Mouse (Mus musculus) kidney, embryonic 15.5 days (tissue): Measurements from ENCODE around the gene 6330409D20Rik. TPM values are rescaled to one million over a fixed set of nuclear protein-coding genes. Genes with fewer than 3 reads are reported as not detected.
A peak's percentile ranks its signal among the peaks of the same experiment; 100 is the strongest.

ENCODE experiments used
- ATAC-seq: fragments of 200-750 bp; cut with Nextera tagmentation; replicated peaks from 2 replicates; pipeline ENCODE4 v1.8.0; 2017; ENCODE audit warnings: moderate TSS enrichment; ENCODE audit not compliant: low FRiP score
- H3K27ac ChIP-seq: fragments of 300-500 bp; sonication (generic); 2 replicates; pipeline ENCODE4 v1.5.1; 2015; ENCODE audit warnings: mild to moderate bottlenecking, inconsistent platforms
- H3K27me3 ChIP-seq: fragments of 300-500 bp; sonication (generic); 2 replicates; pipeline ENCODE4 v1.6.1; 2015; ENCODE audit warnings: inconsistent platforms
- H3K36me3 ChIP-seq: fragments of 300-500 bp; sonication (generic); 2 replicates; pipeline ENCODE4 v1.6.1; 2015; ENCODE audit warnings: inconsistent platforms
- H3K4me1 ChIP-seq: fragments of 300-500 bp; sonication (generic); 2 replicates; pipeline ENCODE4 v1.6.1; 2015; ENCODE audit warnings: inconsistent platforms
- H3K4me2 ChIP-seq: fragments of 300-500 bp; sonication (generic); 2 replicates; pipeline ENCODE4 v1.6.1; 2015; ENCODE audit warnings: moderate library complexity, mild to moderate bottlenecking, inconsistent platforms
- H3K4me3 ChIP-seq: fragments of 300-500 bp; sonication (generic); replicated peaks from 2 replicates; pipeline ENCODE4 v1.5.1; 2015; ENCODE audit warnings: mild to moderate bottlenecking, inconsistent platforms
- H3K9ac ChIP-seq: fragments of 300-500 bp; sonication (generic); 2 replicates; pipeline ENCODE4 v1.6.1; 2015; ENCODE audit warnings: mild to moderate bottlenecking, inconsistent platforms
- H3K9me3 ChIP-seq: fragments of 300-500 bp; sonication (generic); replicated peaks from 2 replicates; pipeline ENCODE4 v1.6.1; 2016; ENCODE audit warnings: inconsistent platforms
- WGBS: fragments of 180-500 bp; shearing (Covaris S2); methylation state at CpG from one replicate; pipeline ENCODE4 v1.1.7; 2015; ENCODE audit warnings: mixed read lengths; 5-methylcytosine and 5-hydroxymethylcytosine counted together
- polyA plus RNA-seq: library from polyadenylated mRNA; unstranded; fragments of >200 nt; fragmentation: Nextera tagmentation; extraction: Ambion mirVana; gene quantifications from 2 replicates; pipeline ENCODE4 v1.2.1, GENCODE M21; 2015

6330409D20Rik gene
- polyA plus RNA-seq, 1 experiment from 2014 or later: not detected

DNA sequence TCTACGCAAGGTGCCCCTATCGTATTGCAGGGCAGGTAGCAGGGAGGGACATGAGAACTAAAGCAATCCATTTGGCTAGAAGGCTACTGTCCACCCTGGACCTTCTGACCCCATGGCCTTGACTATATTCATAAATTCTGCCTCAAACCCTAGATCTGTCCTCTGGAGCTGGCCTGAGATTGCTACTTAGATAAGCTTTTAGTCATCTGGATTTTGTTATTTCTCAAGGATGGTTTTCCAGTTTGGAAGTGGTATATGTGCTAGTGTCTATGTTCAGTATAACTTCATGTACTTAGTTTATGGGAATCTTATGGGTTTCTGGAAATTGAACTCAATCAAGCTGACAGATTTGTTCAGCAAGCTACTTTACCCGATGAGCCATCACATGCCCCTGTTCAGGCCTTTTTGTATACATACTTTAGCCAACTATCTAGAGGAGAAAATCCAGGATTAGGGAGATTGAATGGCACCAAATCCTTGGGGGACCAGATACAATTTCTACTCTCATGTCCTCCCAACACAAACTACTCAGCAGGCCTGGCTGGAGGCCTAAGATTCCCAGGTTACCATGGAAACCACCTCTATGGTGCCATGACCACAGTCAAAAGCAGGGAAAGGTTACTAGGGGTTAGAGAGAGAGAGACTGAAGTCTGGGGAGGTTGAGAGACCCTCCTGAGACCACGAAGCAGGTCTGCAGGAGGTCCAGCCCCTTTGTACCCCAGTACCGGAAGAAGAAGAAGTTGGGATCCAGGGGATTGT lies 28.7 kb upstream of the 6330409D20Rik start:
- 78% methylated on average over 5 of the region's 5 CpGs for WGBS

DNA sequence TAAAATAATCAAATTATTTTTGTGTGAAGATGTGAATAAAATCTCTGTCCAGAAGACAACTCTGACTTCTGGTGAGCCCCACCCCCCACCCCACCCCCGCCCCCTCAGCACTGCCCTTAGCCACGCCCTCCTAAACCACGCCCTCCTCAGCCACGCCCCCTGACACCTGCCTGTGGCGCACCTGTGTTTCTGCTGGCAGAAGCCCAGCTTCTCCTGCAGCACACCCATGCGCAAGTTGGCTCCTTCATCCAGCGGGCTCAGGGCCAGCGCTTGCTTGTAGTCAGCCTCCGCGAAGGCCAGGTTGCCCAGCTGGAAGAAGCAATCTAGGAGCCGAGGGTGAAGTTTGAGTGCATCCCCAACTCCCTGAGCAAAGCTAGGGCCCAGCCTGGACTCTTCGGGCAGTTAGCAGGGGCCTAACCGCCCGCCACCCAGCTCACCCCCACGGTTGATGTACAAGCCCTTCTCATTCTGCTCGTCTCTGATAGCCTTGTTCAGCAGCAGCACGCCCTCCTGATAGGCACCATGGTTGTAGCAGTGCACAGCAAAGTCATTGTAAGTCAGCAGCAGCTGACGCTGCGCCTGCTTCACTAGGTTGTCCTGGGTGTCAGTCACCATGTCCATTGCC lies 28.0 kb upstream of the 6330409D20Rik start:
- 57% methylated on average over 19 of the region's 19 CpGs for WGBS
- H3K4me2 ChIP-seq: no peak overlapping the region
- no peak overlapping the region for H3K9ac ChIP-seq
- no peaks in the 10 kb centered on the region for H3K27me3 ChIP-seq
- H3K27ac ChIP-seq: no peak overlapping the region
- no peaks in the 10 kb centered on the region for H3K36me3 ChIP-seq
- ATAC-seq: no peak
- H3K9me3 ChIP-seq: no peaks in the 10 kb centered on the region
- H3K4me1 ChIP-seq: peaks cover 12% of the 10 kb centered on the region; the same call in 1 of the 2 replicates
- H3K4me3 ChIP-seq: no peak overlapping the region

More for the DNA sequence above, 28.7 kb upstream of the 6330409D20Rik start:
- Histone ChIP-seq H3K4me3 (no peak overlapping the region), H3K9ac (no peak overlapping the region), H3K27ac (no peak overlapping the region), H3K9me3 (no peaks in the 10 kb centered on the region), H3K4me2 (no peak overlapping the region), H3K4me1 (peaks cover 12% of the 10 kb centered on the region; the same call in 1 of the 2 replicates), H3K27me3 (no peaks in the 10 kb centered on the region), H3K36me3 (no peaks in the 10 kb centered on the region)
- ATAC-seq: no peak

DNA sequence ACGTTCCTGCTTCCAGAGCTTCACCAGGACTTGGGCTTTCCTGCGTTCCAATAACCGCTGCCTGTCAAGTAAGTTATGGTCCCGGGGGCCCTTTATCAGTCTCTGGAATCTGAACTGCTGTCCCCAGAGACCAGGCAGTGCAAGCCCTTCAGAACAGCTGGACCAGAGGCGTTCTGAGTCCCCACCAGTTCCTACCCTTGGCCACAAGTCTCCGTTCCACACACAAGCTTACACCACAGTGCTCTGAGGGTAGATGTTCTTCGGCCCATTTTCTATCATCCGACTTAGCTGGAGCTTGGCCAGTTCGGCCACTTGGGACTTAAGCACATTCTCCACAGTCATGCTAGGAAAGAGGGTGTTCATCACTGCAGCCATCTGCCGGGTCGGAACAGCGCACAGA lies 26.4 kb upstream of the 6330409D20Rik start:
- Histone ChIP-seq H3K9ac (no peak overlapping the region), H3K9me3 (no peaks in the 10 kb centered on the region), H3K27ac (no peak overlapping the region), H3K27me3 (no peaks in the 10 kb centered on the region), H3K36me3 (peaks cover 13% of the 10 kb centered on the region), H3K4me1 (peaks cover 12% of the 10 kb centered on the region; the same call in 1 of the 2 replicates), H3K4me3 (no peak overlapping the region), H3K4me2 (no peak overlapping the region)
- WGBS: 68% methylated on average over 12 of the region's 12 CpGs
- ATAC-seq: no peak

DNA sequence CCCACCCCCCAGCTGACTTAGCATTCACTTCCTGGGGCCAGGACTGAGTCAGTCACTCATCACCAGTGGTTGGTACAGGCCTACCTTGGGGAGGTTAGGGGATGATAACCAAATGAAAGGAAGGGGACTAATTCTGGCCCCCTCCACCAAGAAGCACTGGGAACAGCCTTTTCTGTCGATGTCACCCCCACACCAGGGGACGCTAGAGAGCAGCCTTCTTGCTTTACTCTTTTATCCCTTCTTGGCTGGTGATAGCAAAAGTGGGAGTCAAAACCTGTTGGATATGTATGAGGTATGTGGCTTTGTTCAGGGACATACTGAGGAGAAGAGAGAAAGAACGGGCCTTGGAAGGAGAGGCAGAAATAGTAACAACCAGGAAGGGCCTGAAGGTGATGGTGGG lies 22.5 kb upstream of the 6330409D20Rik start:
- Histone ChIP-seq H3K9ac (no peak overlapping the region), H3K4me2 (no peak overlapping the region), H3K4me3 (no peak overlapping the region), H3K27me3 (no peaks in the 10 kb centered on the region), H3K36me3 (peaks cover 38% of the 10 kb centered on the region), H3K9me3 (no peaks in the 10 kb centered on the region), H3K27ac (no peak overlapping the region), H3K4me1 (peaks cover 10% of the 10 kb centered on the region)
- ATAC-seq: no peak
- 85% methylated on average over 3 of the region's 3 CpGs for WGBS

DNA sequence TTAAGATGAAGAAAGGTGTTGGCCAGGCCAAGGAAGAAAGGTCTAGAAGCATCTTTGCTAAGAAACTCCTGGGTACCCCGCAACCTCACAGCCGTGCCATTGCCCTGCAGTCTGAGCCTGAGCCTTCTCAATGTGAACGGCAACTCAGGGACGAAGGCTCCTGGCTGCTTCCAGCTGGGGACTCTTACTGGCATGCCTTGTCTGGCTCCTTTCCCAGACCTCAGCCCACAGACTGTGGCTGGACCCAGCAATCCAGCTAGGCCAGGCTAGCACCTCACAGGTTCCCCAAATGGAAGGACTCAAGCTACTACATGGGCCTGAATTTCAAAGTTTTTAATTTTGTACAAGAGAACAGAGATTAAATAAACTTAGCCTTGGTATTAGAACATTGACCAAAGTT lies 21.0 kb upstream of the 6330409D20Rik start:
- Histone ChIP-seq H3K27me3 (no peaks in the 10 kb centered on the region), H3K36me3 (peaks cover 38% of the 10 kb centered on the region), H3K27ac (no peak overlapping the region), H3K4me2 (no peak overlapping the region), H3K4me1 (peaks cover 15% of the 10 kb centered on the region), H3K4me3 (no peak overlapping the region), H3K9me3 (no peaks in the 10 kb centered on the region), H3K9ac (no peak overlapping the region)
- no peak for ATAC-seq
- 90% methylated on average over 4 of the region's 4 CpGs for WGBS

DNA sequence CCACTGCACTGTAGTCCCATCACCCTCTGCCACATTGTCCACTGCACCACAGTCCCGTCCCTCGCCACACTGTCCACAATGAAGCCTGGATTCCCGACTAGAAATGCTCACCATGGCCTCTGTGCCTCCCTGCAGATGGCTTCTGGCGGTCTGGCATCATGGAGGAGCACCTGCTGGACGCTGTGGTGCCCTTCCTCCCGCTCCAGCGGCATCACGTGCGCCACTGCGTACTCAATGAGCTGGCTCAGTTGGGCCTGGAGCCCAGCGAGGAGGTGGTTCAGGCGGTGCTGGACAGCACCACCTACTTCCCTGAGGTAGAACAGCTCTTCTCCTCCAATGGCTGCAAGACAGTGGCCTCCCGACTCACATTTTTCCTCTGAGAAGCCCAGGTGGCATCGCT lies 20.5 kb upstream of the 6330409D20Rik start:
- ATAC-seq: no peak
- no peak overlapping the region for H3K9ac ChIP-seq
- no peak overlapping the region for H3K4me2 ChIP-seq
- no peak overlapping the region for H3K4me3 ChIP-seq
- H3K4me1 ChIP-seq: peaks cover 18% of the 10 kb centered on the region
- WGBS: 91% methylated on average over 14 of the region's 14 CpGs
- H3K27ac ChIP-seq: no peak overlapping the region
- no peaks in the 10 kb centered on the region for H3K27me3 ChIP-seq
- H3K36me3 ChIP-seq: peaks cover 38% of the 10 kb centered on the region
- no peaks in the 10 kb centered on the region for H3K9me3 ChIP-seq

DNA sequence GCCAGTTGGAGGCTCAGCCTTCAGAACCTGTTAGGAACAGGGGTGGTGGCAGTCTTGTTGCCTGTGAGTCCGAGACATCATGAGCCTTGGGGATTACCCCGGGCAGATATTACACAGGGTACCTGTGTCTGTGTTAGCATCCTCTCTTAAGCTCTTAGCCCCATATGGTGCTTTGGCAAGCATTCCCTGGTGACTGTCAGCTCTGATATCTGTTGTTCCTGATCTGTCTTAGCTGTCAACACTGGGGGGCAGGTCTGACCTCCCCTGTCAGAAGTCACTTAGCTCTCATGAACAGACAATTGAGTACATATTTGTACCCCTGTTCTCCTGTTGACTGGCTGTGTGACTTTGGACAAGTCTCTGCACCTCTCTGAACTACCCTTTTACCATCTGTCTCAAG lies 18.2 kb upstream of the 6330409D20Rik start:
- Histone ChIP-seq H3K27ac (no peak overlapping the region), H3K4me1 (peaks cover 18% of the 10 kb centered on the region), H3K36me3 (peaks cover 48% of the 10 kb centered on the region), H3K4me2 (no peak overlapping the region), H3K27me3 (no peaks in the 10 kb centered on the region), H3K4me3 (no peak overlapping the region), H3K9ac (no peak overlapping the region), H3K9me3 (no peaks in the 10 kb centered on the region)
- 95% methylated on average over 2 of the region's 2 CpGs for WGBS
- ATAC-seq: no peak

DNA sequence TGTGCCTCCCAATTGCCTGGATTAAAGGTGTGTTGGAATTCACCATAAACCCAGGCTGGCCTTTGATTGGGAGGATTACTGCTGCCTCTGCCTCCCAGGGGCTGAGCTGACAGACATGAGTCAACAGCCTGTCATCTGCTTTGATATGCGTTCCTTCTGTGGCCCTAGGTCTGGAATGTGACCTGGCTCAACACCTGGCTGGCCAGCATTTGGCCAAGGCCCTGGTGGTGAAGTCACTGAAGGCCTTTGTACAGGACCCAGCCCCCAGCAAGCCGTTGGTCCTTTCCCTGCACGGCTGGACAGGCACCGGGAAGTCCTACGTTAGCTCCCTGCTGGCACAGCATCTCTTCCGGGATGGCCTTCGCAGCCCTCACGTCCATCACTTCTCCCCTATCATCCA lies 17.7 kb upstream of the 6330409D20Rik start:
- Histone ChIP-seq H3K4me3 (no peak overlapping the region), H3K36me3 (peaks cover 50% of the 10 kb centered on the region), H3K27ac (no peak overlapping the region), H3K4me2 (no peak overlapping the region), H3K9ac (no peak overlapping the region), H3K9me3 (no peaks in the 10 kb centered on the region), H3K4me1 (peaks cover 18% of the 10 kb centered on the region), H3K27me3 (no peaks in the 10 kb centered on the region)
- WGBS: 69% methylated on average over 8 of the region's 8 CpGs
- no peak for ATAC-seq

DNA sequence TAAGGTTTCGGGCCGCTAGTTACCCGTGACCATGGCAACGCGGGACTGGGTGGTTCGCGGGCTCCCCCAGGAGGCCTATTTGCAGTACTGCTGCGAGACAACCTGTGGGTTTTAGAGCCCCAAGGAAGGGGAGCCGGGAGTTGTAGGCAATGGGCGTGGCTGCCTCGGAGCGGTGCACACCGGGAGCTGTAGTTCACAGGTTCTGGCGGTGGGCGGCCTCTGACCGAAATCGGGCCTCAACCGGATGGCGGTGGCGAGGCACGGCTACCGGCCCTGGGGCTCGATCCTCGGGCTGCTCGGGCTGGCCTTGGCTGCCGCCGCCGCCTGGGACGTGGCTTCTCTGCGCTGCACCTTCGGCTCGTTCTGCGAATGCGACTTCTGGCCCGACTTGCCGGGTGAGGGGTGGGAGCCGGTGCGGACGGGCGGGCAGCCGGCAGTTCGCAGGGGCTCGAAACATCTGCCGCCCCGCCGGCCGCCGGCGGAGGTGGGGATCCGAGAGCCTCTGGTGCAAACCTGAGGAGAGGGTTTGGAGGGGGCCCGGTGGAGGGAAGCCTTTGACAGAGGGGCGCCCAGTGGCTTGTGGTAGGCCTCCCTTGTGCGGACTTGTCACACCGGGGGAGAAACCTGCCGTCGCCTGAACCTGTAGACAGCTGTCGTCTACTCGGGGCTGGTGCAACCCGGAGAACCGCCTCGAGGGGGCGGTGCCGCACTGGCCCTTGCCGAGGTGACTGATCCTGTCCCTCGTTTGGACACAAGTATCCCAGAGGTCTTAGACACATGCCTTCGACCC lies 16.4 kb upstream of the 6330409D20Rik start, which contains the start of gene Tor2a:
Gene Tor2a, plus strand, starts transcription at position 179 of the 790 bp plus-strand sequence.
- Histone ChIP-seq H3K27me3 (no peaks in the 10 kb centered on the region), H3K9ac (peak within 1 kb of the TSS; percentile 71), H3K27ac (peak within 1 kb of the TSS; percentile 83), H3K36me3 (peaks cover 51% of the 10 kb centered on the region), H3K4me3 (peak within 1 kb of the TSS; percentile 58), H3K9me3 (no peaks in the 10 kb centered on the region), H3K4me2 (peak within 1 kb of the TSS; percentile 63), H3K4me1 (peaks cover 20% of the 10 kb centered on the region)
- peak; percentile 94 for ATAC-seq
- WGBS: under 1% methylated on average over 66 of the region's 66 CpGs

DNA sequence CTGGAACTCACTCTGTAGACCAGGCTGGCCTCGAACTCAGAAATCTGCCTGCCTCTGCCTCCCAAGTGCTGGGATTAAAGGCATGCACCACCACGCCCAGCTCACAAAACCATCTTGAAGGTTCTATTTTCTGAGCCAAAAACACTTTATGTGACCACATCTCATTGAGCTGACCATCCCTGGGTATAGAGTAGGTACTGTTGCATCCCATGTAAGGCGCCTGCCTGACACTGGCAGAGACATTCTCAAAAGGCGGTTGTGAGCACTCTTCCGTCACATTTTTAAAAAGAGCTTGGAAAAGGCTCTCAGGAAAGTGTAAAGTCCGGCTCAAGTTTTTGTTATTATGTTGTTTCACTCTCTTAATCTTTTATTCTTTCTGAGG lies 15.8 kb upstream of the 6330409D20Rik start:
- peak overlapping the region; percentile 63 for H3K4me2 ChIP-seq
- no peak overlapping the region for H3K27ac ChIP-seq
- H3K9me3 ChIP-seq: no peaks in the 10 kb centered on the region
- H3K27me3 ChIP-seq: no peaks in the 10 kb centered on the region
- WGBS: 35% methylated on average over 6 of the region's 6 CpGs
- peak; percentile 20 for ATAC-seq
- peaks cover 25% of the 10 kb centered on the region for H3K4me1 ChIP-seq
- H3K9ac ChIP-seq: no peak overlapping the region
- peaks cover 45% of the 10 kb centered on the region for H3K36me3 ChIP-seq
- H3K4me3 ChIP-seq: peak overlapping the region; percentile 58

DNA sequence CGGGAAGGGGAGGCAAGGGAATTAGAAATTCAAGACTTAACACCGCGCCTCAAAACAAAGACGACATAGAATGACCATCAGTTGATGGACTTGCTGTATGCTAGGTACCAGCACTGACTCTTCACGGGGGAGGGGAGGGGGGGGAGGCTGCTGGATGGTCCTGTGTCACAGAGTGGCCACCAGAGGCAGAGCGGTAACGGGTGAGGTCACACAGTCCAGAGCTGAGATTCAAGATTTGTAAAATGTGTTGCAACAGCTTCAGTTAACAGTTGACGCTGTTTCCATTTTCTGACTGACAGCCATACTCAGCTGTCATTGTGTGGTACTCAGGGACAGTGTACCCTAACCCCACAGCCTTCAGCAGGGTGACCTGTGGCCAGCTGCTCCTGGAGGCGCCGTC lies 11.4 kb upstream of the 6330409D20Rik start:
- H3K27me3 ChIP-seq: no peaks in the 10 kb centered on the region
- H3K9ac ChIP-seq: no peak overlapping the region
- H3K4me2 ChIP-seq: peak overlapping the region; percentile 71
- H3K4me1 ChIP-seq: peaks cover 24% of the 10 kb centered on the region
- no peak overlapping the region for H3K27ac ChIP-seq
- H3K9me3 ChIP-seq: no peaks in the 10 kb centered on the region
- H3K4me3 ChIP-seq: peak overlapping the region; percentile 44
- no peak for ATAC-seq
- H3K36me3 ChIP-seq: peaks cover 54% of the 10 kb centered on the region
- 72% methylated on average over 10 of the region's 10 CpGs for whole genome bisulfite sequencing

DNA sequence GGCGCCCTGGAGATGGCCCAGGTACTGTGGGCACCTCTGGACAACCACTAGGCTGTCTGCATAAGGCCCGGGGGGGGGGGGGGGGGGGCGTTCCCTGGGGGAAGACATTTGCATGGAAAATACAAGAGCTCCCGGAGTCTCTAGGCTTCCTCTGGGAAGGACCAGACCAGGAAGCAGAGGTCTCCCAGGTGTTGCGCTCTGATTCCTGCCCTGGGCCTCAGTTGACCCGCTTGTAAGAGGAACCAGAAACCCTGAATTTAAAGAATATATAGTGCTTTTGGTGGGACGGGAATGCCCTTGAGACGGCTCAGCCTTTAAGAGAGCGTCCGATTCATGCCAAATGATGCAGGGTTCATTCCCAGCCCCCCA lies 10.8 kb upstream of the 6330409D20Rik start:
- Histone ChIP-seq H3K4me1 (peaks cover 22% of the 10 kb centered on the region), H3K36me3 (peaks cover 59% of the 10 kb centered on the region), H3K4me2 (peak overlapping the region; percentile 71), H3K27me3 (no peaks in the 10 kb centered on the region), H3K9ac (peak overlapping the region; percentile 26; the same call in 1 of the 2 replicates), H3K27ac (peak overlapping the region; percentile 78), H3K4me3 (peak overlapping the region; percentile 44), H3K9me3 (no peaks in the 10 kb centered on the region)
- ATAC-seq: no peak; the same call in 1 of the 2 replicates
- 42% methylated on average over 8 of the region's 10 CpGs for WGBS
